In the genomic region with DNA sequence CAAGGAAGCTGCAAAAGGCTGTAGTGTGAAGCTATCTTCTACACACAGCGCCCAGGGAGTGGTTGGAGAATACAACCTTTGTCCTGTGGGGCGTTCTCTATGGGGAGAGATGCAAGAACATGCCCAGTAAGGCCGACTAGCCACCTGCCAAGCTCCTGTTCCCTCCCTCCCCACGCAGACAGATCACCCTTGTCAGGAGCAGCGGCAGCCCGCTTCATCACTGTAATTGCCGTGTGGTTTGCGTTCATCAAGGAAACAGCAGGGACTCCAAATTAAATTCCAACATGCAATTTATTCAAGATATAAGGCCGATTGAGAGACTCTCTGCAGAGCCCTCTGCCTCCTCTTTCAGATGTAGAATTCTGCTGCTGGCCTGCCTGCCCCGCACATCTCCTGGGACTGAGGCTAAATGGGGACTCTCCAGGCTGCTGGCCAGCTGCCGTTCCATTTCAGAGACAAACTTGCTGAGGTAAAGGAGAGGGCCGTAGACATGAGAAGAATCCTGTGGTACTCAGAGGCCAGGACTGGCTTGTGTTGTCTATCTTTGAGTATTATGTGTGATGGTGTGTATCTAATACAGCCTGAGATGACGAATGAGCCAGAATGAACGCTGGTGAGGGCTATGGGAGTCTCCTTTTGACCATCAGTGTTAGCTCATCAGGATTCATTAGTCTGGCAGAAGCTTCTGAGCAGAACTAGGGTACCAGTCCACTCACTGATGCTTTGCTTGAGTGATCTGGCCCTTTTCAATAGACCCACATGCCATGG, we compare ENCODE assay signal across 10 mouse cellular contexts. TPM values are rescaled to one million over a fixed set of nuclear protein-coding genes. Genes with fewer than 3 reads are reported as not detected.
DNase-seq lines count a peak whose midpoint lies in the region; TF ChIP-seq lines count a peak whose summit lies in the region.
"Had no signal": no experiment of that assay in that cellular context is flagged by ENCODE, and none has a peak within 500 bp of the region (broad histone marks: within the 10 kb centered on the region; RNA-seq: fewer than 3 reads in every experiment).

No protein-coding gene starts in this region.

- peak; percentile 34 for DNase-seq in gastrocnemius, adult 2 months
- no peak for DNase-seq in gastrocnemius, adult 18-20 months (ENCODE audit: low spot score)
- DNase-seq in MN1 (ENCODE audit: low spot score): peak; percentile 60
- DNase-seq in cerebellum, adult 9-11 months: peak; percentile 66
- peak; percentile 10 to 55 for DNase-seq in kidney, postnatal 25 days
- DNase-seq in spleen, adult 12 weeks (ENCODE audit: low spot score): no peak
- DNase-seq in left cerebral cortex, postnatal 14 days (ENCODE audit: low spot score in 2 of 2): no peak
- no peak for DNase-seq in left cerebral cortex, adult 9 months (ENCODE audit: low spot score in 2 of 2)
- DNase-seq: lung, embryonic 14.5 days had no signal

- no peak overlapping the region for H3K4me3 ChIP-seq in gastrocnemius, adult 2 months

- no peak for TF ChIP-seq CTCF in gastrocnemius, adult 2 months (IDR thresholded peaks at IDR 0.05)

- intact Hi-C loops in gastrocnemius, adult 2 months (cut with DNase I): no loop called here
- intact Hi-C loops in left cerebral cortex, postnatal 14 days (cut with DNase I): no loop called here

- no peak overlapping the region for H3K27ac ChIP-seq in gastrocnemius, adult 2 months

RNA-seq across cellular contexts. Expression of gene Commd9, which starts 46.3 kb away (rescaled TPM):
- total RNA-seq in gastrocnemius, adult 2 months (2021): 10 to 100 TPM; 31.7 to 37.6 TPM
- total RNA-seq in gastrocnemius, adult 18-20 months (2021): 10 to 100 TPM; 33.2 to 41.1 TPM
- total RNA-seq in left cerebral cortex, postnatal 14 days (2021): 10 to 100 TPM; 39.2 to 42.4 TPM

RNA-seq across cellular contexts. Expression of gene Prr5l, which starts 49.5 kb away (rescaled TPM):
- total RNA-seq in gastrocnemius, adult 2 months (2021): under 1 TPM in 1 of 2 experiments, not detected in 1; 0.53 TPM
- total RNA-seq in gastrocnemius, adult 18-20 months (2021): under 1 TPM; 0.16 to 0.19 TPM
- 1 to 10 TPM; 2.6 to 4.6 TPM for total RNA-seq in left cerebral cortex, postnatal 14 days (2021)
- total RNA-seq: granulocyte monocyte progenitor cell, adult 5-6 weeks had no signal

Comparison
In these comparisons a context has a peak if more than half of its experiments do, and no peak if none do; other contexts are left out.
1. DNase-seq: peak in gastrocnemius, adult 2 months (single experiment), MN1 (single experiment), cerebellum, adult 9-11 months (single experiment) and kidney, postnatal 25 days (2 of 2); none in gastrocnemius, adult 18-20 months (single experiment), spleen, adult 12 weeks (single experiment), left cerebral cortex, postnatal 14 days (0 of 2) and left cerebral cortex, adult 9 months (0 of 2).